16 mouse cellular contexts compared by ENCODE assay signal in the genomic region with DNA sequence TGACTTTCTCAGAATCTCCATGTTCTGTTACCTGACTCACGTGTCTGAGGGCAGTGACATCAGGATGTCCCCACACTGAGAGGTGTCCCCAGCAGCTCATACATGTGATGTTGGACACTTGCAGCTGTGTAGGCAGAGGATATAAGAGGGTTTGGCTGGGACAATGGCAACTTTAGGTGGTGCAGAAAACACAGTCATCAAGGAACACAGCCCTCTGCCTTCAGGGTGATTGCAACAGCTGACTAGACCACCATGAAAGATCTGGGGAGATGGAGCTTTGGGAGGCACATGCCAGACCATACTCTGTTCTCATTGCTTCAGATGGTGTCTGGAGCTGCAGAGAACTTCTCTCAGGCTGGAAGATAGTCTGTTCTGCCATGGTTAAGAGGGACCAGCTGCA.
"Had no signal": no experiment of that assay in that cellular context is flagged by ENCODE, and none has a peak within 500 bp of the region (broad histone marks: within the 10 kb centered on the region; RNA-seq: fewer than 3 reads in every experiment).

No protein-coding gene starts in this region.

- H3K9me3 ChIP-seq: megakaryocyte, embryonic 14.5 days; midbrain, embryonic 12.5 days; neural tube, embryonic 12.5 days had no signal

- H3K9ac ChIP-seq: liver, embryonic 14.5 days; lung, embryonic 14.5 days; midbrain, embryonic 12.5 days; neural tube, embryonic 12.5 days had no signal

- H3K36me3 ChIP-seq: midbrain, embryonic 12.5 days; neural tube, embryonic 12.5 days had no signal

- DNase-seq: lung, adult 18-20 months; lung, embryonic 14.5 days; lung, postnatal 10 days; lung, postnatal 36 days; midbrain, embryonic 14.5 days; right cerebral cortex, postnatal 14 days; right cerebral cortex, postnatal 4 days; spleen, adult 18-20 months; thymus, adult 2 months; thymus, postnatal 25 days; thymus, postnatal 4 days had no signal

- H3K4me1 ChIP-seq: megakaryocyte, embryonic 14.5 days; midbrain, embryonic 12.5 days; neural tube, embryonic 12.5 days had no signal

- H3K27me3 ChIP-seq: midbrain, embryonic 12.5 days; neural tube, embryonic 12.5 days had no signal

- H3K27ac ChIP-seq: liver, embryonic 14.5 days; macrophage; midbrain, embryonic 12.5 days; neural tube, embryonic 12.5 days had no signal

- H3K4me3 ChIP-seq: megakaryocyte, embryonic 14.5 days; midbrain, embryonic 12.5 days; neural tube, embryonic 12.5 days had no signal
